Mouse (Mus musculus) lung, postnatal 10 days (tissue): Measurements from ENCODE around the gene Dnajb3.

Experiments used
- DNase-seq: peaks from one replicate; pipeline ENCODE4 v3.0.0; 2021

The Dnajb3 gene

GRCm38 (mm10) chr1:88230981-88231802, 25.6 kb upstream of the Dnajb3 start:
- DNase-seq = no peak

GRCm38 (mm10) chr1:88230421-88230820, 24.8 kb upstream of the Dnajb3 start:
- DNase-seq = no peak

- no peak for DNase-seq
Observed at GRCm38 (mm10) chr1:88229986-88230385, 24.4 kb upstream of the Dnajb3 start.

DNA sequence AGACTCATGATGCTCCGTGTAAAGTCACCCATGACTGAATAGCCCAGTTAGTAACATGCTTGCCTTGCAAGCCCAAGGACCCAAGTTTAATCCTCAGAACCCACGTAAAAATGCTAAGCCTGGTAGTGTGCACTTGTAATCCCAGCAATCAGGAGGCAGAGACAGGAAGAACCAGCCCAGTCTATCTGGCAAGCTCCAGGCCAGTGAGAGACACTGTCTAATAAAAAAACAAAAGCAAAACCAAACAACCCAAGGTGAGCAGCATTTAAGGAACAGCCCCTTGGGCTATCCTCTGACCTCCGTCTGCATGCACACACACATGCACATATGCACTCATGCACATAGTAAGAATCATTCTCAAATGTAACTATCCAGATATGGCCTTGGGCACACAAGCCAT, 24.0 kb upstream of the Dnajb3 start:
- DNase-seq = no peak

DNA sequence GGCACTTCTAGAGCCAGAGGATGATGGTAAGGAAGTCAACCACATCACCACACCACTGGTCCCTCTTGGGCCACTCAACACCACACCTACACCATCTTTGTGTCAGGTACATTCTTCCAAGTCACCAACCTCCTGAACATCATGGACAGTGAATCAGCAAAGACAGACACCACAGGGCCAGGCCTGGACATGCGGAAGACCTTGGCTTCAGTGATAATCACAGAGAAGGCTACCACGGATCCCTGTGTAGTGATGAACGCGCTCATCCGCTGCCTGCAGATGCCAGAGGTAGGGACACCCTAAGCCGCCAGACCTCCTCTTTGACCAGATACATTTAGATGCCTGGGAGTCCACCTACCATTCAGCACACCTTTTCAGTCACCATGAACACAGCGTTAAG, 22.5 kb upstream of the Dnajb3 start:
- peak; percentile 3 for DNase-seq

- peak; percentile 7 for DNase-seq
Observed at GRCm38 (mm10) chr1:88227482-88227881, 21.9 kb upstream of the Dnajb3 start.

DNA sequence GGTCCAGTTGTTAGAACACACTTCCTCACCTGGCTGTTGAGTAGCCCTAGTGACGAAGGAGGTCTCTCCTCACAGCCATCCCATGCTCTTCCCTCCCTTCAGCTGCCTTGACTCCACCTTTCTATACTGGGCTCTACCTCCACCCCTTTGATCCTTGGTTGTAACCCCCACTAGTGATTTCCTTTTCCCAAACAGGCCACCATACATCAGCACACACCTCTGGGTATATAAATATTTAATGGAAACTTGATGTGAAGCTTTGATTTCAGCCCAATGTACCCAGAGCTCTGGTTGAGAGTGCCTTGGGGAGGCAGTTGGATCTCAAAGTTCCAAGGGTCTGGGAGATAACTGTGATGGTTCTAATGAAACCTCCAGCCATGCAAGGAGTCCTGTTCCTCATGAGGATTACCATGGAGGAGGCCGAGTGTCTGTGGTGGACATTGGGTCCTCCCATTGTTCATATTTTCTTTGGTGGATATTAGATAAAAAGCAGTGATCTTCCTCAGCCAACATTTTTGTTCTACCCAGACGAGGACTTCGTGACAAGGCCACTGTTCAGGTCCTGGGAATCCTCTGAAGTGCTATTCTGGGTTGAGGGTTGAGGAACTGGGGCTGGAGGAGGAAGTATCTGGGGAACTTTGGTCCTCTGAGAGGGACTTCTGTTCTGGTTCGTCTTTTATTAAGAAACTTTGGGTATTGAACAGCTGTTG, 21.2 kb upstream of the Dnajb3 start, which contains the start of gene Mroh2a:
Gene Mroh2a, plus strand, starts transcription at position 317 of the 710 bp plus-strand sequence.
- DNase-seq = peak; percentile 7

DNA sequence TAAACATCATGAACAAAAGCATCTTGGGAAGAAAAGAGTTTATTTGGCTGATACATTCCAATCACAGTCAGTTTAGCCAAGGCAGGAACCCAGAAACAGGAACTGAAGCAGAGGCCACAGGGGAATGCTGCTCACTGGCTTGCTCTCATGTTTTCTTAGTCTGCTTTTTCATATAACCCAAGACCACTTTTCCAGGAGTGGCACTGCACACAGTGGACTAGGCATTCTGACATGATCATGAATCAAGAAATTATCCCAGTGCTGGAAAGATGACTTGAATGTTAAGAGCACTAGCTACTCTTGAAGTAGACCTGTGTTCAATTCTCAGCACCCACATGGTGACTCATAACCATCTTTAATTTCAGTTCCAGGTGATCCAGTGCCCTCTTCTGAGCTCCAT, 20.2 kb upstream of the Dnajb3 start:
- DNase-seq = peak; percentile 1

GRCm38 (mm10) chr1:88225301-88225700, 19.7 kb upstream of the Dnajb3 start:
- peak; percentile 6 for DNase-seq

DNA sequence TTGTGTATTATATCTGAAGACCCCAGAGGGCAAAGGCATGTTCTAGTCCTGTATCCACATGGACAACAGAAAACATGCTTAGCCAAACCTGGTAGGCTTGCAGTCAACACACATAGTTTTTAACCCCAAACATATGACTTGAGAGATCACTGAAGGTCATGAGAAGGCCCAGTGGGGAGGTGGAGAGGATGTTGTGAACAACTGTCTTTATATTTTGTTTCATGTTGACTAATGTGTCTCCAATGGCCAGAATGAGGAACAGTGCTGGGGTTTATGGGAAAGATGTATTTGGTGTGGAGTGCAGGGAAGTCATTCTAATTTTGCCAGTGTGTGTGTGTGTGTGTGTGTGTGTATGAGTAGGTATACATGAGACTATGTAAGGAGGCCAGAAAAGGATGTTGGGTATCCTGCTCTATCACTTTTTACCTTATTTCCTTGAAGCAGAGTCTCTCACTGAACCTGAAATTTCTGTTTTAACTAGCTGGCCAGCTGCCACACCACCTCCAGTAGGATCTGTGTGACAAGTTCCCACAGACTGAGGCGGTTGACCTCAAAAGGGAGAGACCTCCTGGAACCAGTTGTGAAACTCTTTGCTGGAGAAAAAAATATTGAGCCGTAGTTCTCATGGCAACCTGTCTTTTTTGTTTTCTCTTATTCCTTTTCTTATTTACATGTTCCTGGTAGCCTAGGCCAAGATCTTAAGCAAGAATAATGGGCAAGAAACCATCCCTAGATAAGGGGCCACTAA, 18.6 kb upstream of the Dnajb3 start:
- DNase-seq = peak; percentile 50

- DNase-seq = peak; percentile 13
Observed at GRCm38 (mm10) chr1:88223591-88223990, 18.0 kb upstream of the Dnajb3 start.

- DNase-seq = peak; percentile 18
Observed at GRCm38 (mm10) chr1:88223011-88223515, 17.5 kb upstream of the Dnajb3 start.

- DNase-seq = no peak
Observed at GRCm38 (mm10) chr1:88222216-88222615, 16.6 kb upstream of the Dnajb3 start.

- DNase-seq = peak; percentile 9
Observed at GRCm38 (mm10) chr1:88220336-88220735, 14.8 kb upstream of the Dnajb3 start.

DNA sequence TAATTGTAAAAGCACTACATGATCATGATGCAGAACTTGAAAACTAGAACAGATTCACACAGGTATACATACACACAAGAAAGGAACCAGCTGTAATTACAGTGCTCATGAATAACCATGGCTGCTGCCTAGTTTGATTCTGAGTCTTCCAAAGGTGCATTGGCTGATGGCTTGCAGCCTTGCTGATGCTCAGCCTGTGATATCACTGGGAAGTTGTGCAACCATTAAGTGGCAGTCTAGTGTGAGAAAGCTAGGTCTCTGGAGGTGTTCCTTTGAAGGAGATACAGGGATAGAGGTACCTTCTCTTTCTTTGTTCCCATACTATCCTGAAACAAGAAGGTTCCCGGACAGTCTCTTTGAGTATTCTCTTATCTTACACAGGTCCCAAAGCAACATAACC, 13.5 kb upstream of the Dnajb3 start:
- no peak for DNase-seq

- DNase-seq = no peak
Observed at GRCm38 (mm10) chr1:88218591-88218990, 13.0 kb upstream of the Dnajb3 start.

DNA sequence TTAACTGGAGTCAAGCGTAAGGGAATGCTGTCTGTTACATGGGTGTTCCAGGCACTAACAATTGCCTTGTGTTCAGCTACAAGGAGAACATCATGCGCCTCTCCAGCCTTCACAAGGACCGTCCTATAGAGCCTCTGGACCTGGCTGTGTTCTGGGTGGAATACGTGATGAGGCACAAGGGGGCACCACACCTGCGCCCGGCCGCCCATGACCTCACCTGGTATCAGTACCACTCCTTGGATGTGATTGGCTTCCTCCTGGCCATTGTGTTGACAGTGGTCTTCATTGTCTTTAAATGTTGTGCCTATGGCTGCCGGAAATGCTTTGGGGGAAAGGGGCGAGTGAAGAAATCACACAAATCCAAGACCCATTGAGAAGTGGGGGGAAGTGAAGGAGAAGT, 12.5 kb upstream of the Dnajb3 start:
- peak; percentile 9 for DNase-seq

- DNase-seq = no peak
Observed at GRCm38 (mm10) chr1:88217576-88217975, 12.0 kb upstream of the Dnajb3 start.

DNA sequence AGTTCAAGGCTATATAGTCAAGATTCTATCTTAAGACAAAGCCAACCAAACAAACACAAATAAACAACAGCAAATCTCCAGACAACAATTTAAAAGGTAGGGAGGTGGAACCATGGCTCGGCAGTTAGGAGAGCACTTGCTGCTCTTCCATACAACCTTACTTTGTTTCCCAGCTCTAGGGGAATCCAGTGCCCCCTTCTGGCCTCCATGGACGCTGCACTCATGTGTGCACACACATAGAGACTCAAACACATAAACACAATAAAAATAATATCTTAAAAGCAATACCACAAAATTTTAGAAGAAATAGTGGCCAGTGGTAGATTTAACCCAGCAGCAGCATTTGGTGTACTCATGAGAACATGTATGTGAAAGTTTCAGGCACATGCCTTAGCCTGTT, 11.6 kb upstream of the Dnajb3 start:
- peak; percentile 9 for DNase-seq

GRCm38 (mm10) chr1:88216551-88216950, 11.0 kb upstream of the Dnajb3 start:
- DNase-seq = no peak

DNA sequence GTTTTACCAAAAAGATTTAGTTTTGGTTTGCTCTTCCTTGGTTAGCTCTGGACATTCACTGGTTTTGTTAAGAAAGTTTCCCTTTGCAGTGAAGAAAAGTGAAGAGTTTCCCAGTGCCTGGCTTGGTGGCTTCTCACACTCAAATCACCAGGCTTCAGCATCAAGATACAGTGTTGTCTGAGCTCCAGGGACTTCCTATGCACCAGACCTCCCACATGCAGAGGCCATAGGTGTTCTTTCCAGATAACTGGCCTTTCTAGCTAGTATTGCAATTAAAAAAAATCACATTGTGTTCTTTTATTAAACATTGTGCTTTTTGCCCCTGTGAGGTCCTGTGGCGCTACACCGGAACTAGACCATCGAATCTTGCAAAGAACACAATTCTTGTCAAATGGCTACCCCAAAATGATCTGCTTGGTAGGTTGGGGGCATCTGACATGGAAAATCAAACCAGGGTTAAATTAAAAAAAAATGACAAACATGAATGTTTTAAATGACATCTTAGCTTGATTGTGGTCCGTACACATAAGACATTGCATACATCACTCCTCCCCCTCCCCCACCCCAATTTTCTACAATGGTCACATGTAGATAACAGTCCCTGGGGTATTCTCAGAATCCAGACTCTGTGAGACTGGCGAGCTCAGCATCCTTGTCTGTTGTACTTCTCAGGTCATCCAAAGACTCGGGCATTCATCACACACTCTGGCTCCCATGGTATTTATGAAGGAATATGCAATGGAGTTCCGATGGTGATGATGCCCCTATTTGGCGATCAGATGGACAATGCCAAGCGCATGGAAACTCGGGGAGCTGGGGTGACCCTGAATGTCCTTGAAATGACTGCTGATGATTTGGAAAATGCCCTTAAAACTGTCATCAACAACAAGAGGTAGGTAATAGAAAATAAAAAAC, 10.1 kb upstream of the Dnajb3 start:
- no peak for DNase-seq

- no peak for DNase-seq
Observed at GRCm38 (mm10) chr1:88214462-88214952, 8.9 kb upstream of the Dnajb3 start.
